Mouse (Mus musculus): ENCODE data around the gene Fam102a.

GRCm38 (mm10) chr2:32608778-32609435 lies 73.8 kb downstream of the Fam102a start:
- TF ChIP-seq POLR2A (IDR thresholded peaks at IDR 0.05; ENCODE audit: borderline replicate concordance, insufficient read depth, low read length) (no peak), CTCF (IDR thresholded peaks at IDR 0.05; ENCODE audit: borderline replicate concordance, insufficient read depth, low read depth, low read length) (no peak)
